Mouse (Mus musculus) telencephalon, adult 2 months (tissue): ENCODE measurements around the gene Gabrd.

Experiments used
- DNase-seq: peaks from one replicate; pipeline ENCODE4 v3.0.0-alpha.2; 2011; ENCODE audit warnings: low read depth, low spot score

Gene Gabrd

GRCm38 (mm10) chr4:155343415-155344298, 54.3 kb downstream of the Gabrd start:
- no peak for DNase-seq

GRCm38 (mm10) chr4:155336284-155337050, 61.4 kb downstream of the Gabrd start:
- no peak for DNase-seq
